Mouse (Mus musculus): Measurements from ENCODE around the gene Cep41.

Cep41 gene

GRCm38 (mm10) chr6:30710371-30711364 is 17.1 kb upstream of the Cep41 start:
- DNase-seq (ENCODE audit: low spot score in 2 of 2): no peak

DNA sequence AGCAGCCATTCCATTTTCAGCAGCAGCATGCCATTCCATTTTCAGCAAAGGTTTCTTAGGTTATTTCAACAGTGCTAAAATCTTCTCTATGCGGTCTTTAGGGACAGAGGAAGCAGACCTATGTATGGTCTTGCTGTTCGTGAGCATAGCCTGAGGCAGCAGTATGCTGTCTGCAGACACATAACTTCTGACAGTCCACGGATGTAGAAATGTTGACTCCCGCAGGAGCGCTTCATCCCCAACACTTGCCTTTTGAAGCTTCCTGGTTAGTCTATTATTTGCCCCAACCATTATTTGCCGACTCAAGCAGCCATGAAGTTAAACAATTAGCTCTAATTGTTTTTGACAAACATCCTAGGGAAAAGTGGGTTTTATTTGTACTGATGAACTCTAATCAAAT is 15.6 kb upstream of the Cep41 start:
- no peak for DNase-seq (ENCODE audit: low spot score in 2 of 2)

GRCm38 (mm10) chr6:30703977-30704602 is 10.5 kb upstream of the Cep41 start:
- no peak for DNase-seq (ENCODE audit: low spot score in 2 of 2)

DNA sequence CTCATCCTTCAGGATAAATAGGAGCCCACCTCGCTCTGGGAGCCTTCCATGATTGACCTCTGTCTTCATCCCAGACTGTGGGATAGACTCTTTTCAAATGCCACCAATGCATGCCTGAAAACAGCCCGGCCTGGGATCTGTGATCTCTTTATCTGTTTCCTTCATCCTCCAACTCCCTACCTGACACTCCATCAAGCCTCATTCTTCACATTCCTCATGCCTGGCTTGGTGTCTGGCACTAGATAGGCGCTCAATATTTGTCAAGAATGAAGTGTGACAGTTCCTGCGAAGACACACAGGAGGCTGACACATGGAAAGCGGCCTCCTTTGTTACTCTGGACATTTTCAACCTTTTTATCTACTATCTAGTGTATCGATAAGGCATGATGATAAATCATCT is 9.9 kb upstream of the Cep41 start:
- DNase-seq (ENCODE audit: low spot score in 2 of 2): no peak

- DNase-seq (ENCODE audit: low spot score in 2 of 2): no peak
Observed at GRCm38 (mm10) chr6:30702881-30703280, 9.3 kb upstream of the Cep41 start.

DNA sequence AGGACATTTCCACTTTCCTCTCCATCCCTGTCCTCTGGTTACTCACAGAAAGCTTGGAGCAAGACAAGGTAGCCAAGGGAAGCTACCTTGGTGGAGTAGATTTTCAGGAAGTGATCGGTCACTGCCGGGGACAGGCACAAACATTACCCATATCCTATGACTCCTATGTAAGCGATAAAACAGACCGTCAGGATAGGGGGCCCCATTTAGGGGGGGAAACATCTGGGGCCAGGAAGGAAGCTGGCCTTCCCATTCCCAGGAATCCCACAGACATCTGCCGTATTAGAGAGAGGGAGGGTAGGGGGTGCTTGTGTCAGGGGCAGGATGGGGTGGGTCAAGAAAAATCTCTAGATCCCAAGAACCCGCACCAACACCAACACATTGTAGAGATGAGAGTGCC is 6.6 kb upstream of the Cep41 start:
- no peak for DNase-seq (ENCODE audit: low spot score in 2 of 2)

DNA sequence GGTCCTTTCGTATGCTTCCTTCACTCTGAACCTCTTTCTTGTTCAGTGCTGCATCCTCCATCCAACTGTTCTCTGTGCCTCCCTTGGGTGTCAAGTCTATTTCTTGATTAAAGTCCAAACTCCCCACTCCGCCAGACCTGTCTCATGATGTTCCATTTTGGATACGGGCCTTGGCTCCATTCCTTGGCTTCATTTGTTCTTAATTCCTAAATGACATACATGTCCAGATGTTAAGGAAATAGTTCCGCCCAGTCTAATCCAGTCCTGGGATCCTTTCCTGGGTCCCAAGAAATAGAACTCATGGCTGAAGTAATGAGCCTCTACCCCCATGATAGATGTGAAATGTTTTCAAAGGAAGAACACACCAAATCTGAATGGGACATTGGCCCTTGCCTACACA is 4.5 kb upstream of the Cep41 start:
- DNase-seq (ENCODE audit: low spot score in 2 of 2): no peak

DNA sequence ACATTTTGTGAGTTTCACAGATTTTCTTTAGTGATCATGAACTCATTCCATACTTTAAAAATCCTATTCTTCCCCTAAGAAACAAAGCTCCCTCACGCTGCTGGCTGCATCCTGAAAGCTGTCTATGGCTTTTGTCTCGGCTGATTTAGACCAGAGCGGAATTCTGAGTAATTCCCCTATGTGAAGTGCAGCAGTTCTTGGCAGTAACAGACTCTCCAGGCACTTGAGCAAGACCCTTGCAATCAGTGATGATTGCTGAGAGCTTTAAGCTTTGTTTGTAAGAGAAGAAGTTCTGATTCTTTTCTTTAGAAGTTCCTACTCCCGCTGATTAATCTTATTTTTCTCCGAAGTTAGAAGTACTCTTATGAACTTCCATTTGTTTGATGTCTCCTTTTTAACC is 3.9 kb upstream of the Cep41 start:
- no peak for DNase-seq (ENCODE audit: low spot score in 2 of 2)

DNA sequence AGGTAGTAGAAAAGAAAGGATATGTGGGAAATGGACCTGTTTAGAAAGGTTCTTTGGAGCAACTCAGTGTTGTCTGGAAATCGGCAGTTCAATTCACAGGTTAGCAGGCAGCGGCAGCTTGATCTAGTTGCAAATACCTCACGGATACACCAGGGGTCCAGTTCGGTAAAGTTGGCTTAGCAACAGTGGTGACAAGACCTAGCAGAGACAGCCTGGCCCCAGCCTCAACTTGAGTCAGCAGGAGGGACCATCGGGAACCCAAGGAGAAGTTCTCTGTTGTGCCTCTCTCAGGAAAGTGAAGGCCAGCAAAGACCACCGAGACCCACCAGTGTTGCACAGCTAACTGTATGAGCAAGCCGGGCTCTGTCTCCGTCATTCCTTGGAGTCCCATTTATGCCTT is 1.6 kb upstream of the Cep41 start:
- DNase-seq (ENCODE audit: low spot score in 2 of 2): no peak

- no peak for DNase-seq (ENCODE audit: low spot score in 2 of 2)
Observed at GRCm38 (mm10) chr6:30694209-30694608, 660 bp upstream of the Cep41 start.

GRCm38 (mm10) chr6:30692826-30693225 is 723 bp downstream of the Cep41 start:
- DNase-seq (ENCODE audit: low spot score in 2 of 2): no peak

DNA sequence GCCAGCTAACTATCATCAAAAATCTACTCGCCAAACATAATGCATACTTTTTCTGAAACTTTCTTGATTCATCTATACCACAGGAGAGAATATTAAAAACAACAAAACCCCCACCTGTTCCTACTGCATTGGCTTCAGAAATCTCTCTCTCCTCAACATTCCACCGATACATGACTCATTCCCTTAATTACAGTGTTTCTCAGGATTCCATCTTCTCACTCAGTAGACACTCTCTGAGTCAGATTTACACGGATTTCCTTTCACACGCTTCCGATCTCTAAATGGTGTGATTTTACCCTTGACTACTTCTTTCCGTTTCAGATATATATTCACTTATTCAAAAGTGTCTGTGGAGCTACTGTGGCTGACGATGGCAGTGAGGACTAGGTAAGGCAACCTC is 6.4 kb downstream of the Cep41 start:
- no peak for DNase-seq (ENCODE audit: low spot score in 2 of 2)

DNA sequence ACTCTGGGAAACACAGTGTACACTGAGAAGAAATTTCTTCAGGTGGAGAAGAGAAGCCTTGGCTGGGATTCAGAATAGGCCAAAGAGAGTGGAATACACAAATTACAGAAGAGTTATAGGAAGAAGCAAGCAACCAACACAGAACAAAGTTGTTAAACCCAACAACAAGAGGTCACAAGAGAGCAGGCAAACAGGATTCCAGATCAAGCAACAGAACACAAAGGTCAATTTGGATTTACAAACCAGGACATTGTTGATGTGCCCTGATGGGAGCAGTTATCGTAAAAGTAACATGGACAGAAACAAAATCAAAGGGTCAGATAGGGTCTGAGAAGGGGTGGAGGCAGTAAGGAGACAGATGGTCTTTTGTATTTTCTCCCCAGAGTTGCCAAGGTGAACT is 9.0 kb downstream of the Cep41 start:
- DNase-seq (ENCODE audit: low spot score in 2 of 2): no peak

DNA sequence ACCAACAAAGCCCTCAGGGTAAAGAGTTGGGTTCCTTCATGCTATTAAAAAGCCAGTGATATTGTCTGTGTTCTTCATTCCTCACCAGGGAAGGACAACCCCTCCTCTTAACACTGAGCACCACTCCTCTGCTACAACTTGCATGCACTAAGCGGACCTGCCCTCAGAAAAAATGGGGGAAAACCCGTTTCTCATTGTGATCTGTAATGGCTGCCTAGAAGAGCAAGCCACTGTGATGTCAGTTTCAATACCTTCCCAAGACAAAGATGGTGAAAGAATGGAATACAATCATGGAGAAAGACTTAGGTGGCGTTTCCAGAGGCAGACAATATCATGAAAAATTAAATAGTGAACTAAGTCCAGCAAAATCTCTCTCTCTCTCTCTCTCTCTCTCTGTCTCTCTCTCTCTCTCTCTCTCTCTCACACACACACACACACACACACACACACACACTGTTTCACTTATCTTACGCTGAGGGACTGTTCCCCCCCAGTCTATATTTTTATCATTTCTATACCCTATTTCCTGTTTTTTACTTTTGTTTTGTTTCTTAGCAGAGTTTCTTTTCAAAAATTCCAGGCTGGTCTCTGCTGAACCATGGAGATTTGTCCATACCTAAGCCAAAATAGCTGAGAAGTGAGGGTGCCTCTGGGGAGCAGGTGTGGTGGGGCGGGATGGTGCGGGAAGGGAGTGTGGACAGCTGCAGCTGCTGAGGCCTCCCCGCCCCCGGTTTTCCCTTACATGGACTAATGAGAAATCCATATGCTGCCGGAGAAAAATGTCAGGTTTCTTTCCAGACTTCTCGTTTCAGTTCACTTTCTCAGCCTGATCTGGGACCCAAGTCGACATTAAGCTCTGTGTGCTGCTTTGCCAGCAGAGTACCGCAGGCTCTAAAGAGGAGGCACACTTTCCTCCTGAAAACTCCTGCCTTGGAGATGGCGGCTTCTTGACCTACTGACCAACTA is 11.3 kb downstream of the Cep41 start:
- peak in 1 of 2 experiments; percentile 44 for DNase-seq (ENCODE audit: low spot score in 2 of 2)

- DNase-seq (ENCODE audit: low spot score in 2 of 2): no peak
Observed at GRCm38 (mm10) chr6:30680442-30680841, 13.1 kb downstream of the Cep41 start.

- no peak for DNase-seq (ENCODE audit: low spot score in 2 of 2)
Observed at GRCm38 (mm10) chr6:30679567-30679966, 14.0 kb downstream of the Cep41 start.

DNA sequence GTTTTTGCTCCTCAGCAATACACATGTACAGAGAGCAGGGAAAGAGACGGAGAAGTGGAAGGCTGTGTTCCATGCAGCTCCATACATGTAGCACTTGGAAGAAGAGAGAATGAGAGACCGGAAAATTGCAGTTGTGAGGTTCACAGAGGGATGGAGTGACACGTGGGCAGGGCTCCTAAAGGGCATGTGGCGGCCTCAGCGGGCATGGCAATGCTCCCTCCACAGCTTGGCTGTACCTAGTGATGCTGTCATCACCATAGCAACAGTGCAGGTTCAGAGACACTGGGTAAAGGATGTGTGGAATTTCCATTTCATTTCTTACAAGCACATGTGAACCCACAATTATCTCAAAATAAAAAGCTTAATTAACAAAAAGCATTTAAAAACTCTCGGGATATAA is 15.1 kb downstream of the Cep41 start:
- no peak for DNase-seq (ENCODE audit: low spot score in 2 of 2)

- DNase-seq (ENCODE audit: low spot score in 2 of 2): no peak
Observed at GRCm38 (mm10) chr6:30677591-30677990, 16.0 kb downstream of the Cep41 start.

GRCm38 (mm10) chr6:30676506-30676905 is 17.0 kb downstream of the Cep41 start:
- no peak for DNase-seq (ENCODE audit: low spot score in 2 of 2)

DNA sequence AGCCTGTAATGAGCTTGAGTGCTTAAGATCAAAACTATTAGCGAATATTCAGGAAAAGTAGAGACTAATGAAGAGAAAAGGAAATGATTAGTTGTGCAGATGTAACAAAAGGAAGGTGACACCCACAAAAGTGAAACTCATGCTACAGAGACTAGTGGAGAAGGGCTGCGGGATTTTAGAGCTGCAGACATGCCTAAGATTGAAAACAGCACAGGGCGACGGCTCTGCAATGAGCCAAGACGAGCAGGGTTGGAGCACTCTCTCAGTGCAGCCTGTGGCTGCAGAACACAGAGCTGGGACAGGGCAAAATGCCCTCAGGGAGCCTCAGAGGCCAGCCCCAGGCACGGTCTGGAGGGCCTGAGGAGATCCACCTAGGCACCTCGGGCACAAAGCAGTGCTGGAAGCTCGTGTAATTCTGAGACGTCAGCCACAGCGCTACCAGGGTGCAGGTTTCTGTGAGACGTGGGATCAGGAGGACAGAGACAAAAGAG is 18.2 kb downstream of the Cep41 start:
- no peak for DNase-seq (ENCODE audit: low spot score in 2 of 2)

DNA sequence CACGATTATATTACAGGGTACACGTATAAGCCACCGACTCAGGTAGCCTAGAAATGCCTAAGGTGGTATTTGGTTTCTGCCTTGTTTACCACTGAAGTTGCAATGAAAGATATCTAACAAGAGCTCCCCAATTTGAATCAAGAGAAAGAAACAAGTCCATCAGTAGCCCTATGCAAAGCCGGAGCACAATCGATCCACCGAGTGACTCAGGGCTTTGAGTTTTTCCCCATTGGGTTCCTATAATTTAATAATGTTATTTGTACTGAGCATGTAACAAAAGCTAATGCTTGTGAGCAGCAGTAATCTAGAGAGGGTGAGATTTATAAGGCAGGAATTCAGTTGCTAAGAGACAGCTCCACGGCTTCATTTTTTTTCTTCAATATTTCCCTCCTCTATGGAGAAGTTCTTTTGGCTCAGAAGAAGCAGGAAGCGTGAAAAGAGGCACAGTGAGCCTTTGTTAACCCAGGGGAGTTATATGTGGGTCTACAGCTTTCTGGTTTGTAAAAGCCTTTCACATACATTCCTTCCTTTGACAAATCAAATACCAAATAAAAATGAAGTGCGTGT is 18.8 kb downstream of the Cep41 start:
- DNase-seq (ENCODE audit: low spot score in 2 of 2): no peak

All from frontal cortex, postnatal 36 days (tissue).